Mouse (Mus musculus): ENCODE data around the gene Cbx3. TPM values are rescaled to one million over a fixed set of nuclear protein-coding genes. Genes with fewer than 3 reads are reported as not detected.

Cbx3 gene
- polyA plus RNA-seq, 1 experiment = 9.7 TPM

DNA sequence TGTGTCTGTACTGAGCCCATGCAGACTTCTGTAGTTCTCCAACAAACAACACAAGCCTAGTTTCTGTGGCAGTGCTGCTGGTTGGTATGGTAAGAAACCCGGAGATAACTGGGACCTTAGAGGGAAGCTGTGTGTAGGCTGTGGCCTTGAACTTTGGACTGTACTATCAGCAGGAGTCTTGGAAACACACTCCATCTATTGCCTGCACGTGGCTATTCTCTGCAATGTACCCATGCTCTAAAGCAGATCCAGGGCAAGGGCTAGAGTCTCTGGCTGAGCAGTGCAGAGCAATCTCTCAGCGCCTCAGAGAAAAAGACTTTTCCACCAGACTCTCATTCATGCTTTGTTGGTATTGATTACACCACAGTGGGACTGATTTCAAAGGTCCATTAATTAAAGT is 43.6 kb downstream of the Cbx3 start:
- no peak for DNase-seq
- 77% methylated on average over 3 of the region's 3 CpGs for WGBS
- TF ChIP-seq POLR2A (IDR thresholded peaks at IDR 0.05; ENCODE audit: borderline replicate concordance, extremely low read depth, low read depth, low read length) = no peak
- Histone ChIP-seq H3K4me3 (replicated peaks; ENCODE audit: extremely low read depth, low read depth, low read length) (no peak overlapping the region), H3K4me1 (ENCODE audit: control insufficient read depth, insufficient read depth, low read length) (no peaks in the 10 kb centered on the region)

DNA sequence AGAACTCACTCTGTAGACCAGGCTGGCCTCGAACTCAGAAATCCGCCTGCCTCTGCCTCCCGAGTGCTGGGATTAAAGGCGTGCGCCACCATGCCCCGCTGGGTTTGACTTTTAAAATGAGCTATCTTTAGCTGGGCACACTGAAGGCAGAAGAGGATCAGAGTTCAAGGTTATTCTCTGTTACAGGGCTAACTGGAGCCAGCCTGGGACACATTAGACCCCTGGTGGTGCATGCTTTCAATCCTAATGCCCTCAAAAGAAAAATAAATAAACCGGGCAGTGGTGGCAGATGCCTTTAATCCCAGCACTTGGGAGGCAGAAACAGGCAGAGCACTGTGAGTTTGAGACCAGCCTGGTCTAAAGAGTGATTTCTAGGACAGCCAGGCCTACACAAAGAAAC is 44.7 kb downstream of the Cbx3 start:
- 92% methylated on average over 7 of the region's 7 CpGs for WGBS
- no peak for DNase-seq
- Histone ChIP-seq H3K4me3 (replicated peaks; ENCODE audit: extremely low read depth, low read depth, low read length) (no peak overlapping the region), H3K4me1 (ENCODE audit: control insufficient read depth, insufficient read depth, low read length) (no peaks in the 10 kb centered on the region)
- TF ChIP-seq CTCF (IDR thresholded peaks at IDR 0.05; ENCODE audit: insufficient read depth, low read length) (no peak), POLR2A (IDR thresholded peaks at IDR 0.05; ENCODE audit: borderline replicate concordance, extremely low read depth, low read depth, low read length) (no peak)

DNA sequence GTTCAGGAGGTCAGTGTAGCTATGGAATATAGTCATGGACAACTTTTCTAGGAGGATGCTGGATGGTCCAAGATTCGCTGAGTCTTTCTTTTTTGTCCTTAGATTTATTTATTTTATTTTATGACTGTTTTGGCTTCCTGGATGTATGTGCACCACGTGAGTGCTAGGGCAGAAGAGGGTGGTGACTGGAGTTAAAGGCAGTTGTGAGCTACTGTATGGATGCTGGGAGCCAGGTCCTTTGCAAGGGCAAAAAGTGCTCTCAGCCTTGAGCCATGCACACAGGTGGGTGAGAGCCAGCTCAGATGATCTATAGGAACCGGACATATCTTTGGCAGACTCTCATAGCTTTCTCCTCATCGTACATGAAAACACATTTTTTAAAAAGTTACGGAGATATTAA is 53.1 kb downstream of the Cbx3 start:
- TF ChIP-seq POLR2A (IDR thresholded peaks at IDR 0.05; ENCODE audit: borderline replicate concordance, extremely low read depth, low read depth, low read length) (no peak), CTCF (IDR thresholded peaks at IDR 0.05; ENCODE audit: insufficient read depth, low read length) (no peak)
- WGBS = 18% methylated on average over 5 of the region's 5 CpGs
- Histone ChIP-seq H3K4me1 (ENCODE audit: control insufficient read depth, insufficient read depth, low read length) (peaks cover 3% of the 10 kb centered on the region; the same call in 1 of the 2 replicates), H3K4me3 (replicated peaks; ENCODE audit: extremely low read depth, low read depth, low read length) (peak overlapping the region; percentile 37)
- no peak for DNase-seq

DNA sequence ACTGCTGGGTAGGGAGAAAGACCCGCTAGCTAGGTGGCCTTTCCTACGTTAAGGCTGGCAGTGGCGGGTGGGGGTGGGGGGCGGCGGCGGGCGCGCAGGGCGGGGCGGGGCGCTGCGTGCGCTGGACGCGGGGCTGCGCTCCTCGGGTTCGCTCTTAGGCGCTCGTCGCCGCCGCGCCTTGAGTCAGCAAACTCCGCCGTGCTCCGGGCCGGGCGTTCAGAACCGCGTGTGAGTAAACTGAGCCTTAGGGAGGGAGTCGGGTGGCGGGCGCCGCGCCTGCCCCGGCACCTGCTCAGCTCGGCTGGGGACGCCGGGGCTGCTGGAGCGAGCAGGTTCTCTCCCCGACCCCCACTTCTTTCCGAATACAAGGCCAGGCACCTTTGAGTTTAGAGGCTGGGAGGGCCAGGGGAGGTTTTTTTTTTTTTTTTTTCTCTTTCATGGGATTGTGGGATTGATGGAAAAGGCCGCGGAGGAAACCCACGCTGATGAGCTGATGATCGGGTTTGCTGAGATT is 53.7 kb downstream of the Cbx3 start, which contains the start of gene Snx10:
Gene Snx10, plus strand, starts transcription at position 95 of the 514 bp plus-strand sequence.
- under 1% methylated on average over 47 of the region's 47 CpGs for WGBS
- no peak for TF ChIP-seq CTCF (IDR thresholded peaks at IDR 0.05; ENCODE audit: insufficient read depth, low read length)
- TF ChIP-seq POLR2A (IDR thresholded peaks at IDR 0.05; ENCODE audit: borderline replicate concordance, extremely low read depth, low read depth, low read length) = no peak
- peak; percentile 25 for DNase-seq
- peak within 1 kb of the TSS; percentile 77 for H3K4me3 ChIP-seq (replicated peaks; ENCODE audit: extremely low read depth, low read depth, low read length)
- peaks cover 3% of the 10 kb centered on the region; the same call in 1 of the 2 replicates for H3K4me1 ChIP-seq (ENCODE audit: control insufficient read depth, insufficient read depth, low read length)

DNA sequence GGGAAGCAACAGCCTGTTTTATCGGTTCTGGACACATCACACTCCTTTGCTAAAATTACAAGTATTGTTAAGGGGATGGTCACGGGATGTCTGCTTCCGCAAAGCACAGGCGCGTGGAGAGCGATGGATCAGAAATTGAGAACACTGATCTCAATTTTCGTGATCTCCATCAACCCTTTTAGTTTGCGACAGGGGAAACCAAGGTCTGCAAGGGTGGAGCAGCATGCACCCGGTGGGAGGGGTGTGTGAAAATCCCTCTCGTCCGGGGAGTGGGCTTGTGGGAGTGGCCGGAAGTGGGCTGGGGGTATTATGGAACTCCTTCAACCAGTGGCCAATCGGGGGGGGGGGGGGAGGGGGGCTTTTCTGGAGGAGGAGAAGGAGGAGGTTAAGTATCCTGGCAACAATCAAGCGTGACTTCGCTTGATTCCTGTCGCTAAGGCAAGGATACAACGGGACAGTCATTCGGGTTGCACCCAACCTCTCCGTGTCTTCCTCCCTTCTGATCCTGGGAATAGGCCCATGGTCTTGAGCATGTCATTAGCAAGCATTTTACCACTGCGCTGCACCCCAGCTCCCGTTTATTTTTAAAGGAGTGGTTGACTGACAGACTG is 54.3 kb downstream of the Cbx3 start:
- peak; percentile 26 for DNase-seq
- 2% methylated on average over 20 of the region's 21 CpGs for WGBS
- peaks cover 3% of the 10 kb centered on the region; the same call in 1 of the 2 replicates for H3K4me1 ChIP-seq (ENCODE audit: control insufficient read depth, insufficient read depth, low read length)
- peak overlapping the region; percentile 77 for H3K4me3 ChIP-seq (replicated peaks; ENCODE audit: extremely low read depth, low read depth, low read length)
- TF ChIP-seq CTCF (IDR thresholded peaks at IDR 0.05; ENCODE audit: insufficient read depth, low read length) (no peak), POLR2A (IDR thresholded peaks at IDR 0.05; ENCODE audit: borderline replicate concordance, extremely low read depth, low read depth, low read length) (no peak)

DNA sequence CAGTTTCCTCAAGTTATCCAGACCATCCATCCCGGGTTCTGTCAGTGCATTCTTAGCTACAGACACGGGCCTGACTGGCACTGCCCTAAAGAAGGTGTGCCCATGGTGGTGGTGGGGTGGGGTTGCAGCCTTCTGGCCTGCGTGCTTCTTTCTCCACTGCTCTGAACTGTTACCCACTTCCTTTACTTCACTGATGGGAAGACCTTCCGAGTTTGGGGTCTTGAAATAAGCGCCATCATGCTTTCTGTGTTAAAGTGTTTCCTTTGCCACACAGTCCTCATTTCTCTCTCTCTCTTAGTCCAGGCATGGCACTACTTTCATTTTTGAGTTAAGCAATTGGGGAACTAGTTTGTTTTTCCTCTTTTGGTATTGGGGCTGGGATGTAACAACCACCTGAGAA is 54.8 kb downstream of the Cbx3 start:
- Histone ChIP-seq H3K4me1 (ENCODE audit: control insufficient read depth, insufficient read depth, low read length) (peaks cover 3% of the 10 kb centered on the region; the same call in 1 of the 2 replicates), H3K4me3 (replicated peaks; ENCODE audit: extremely low read depth, low read depth, low read length) (peak overlapping the region; percentile 24)
- 36% methylated on average over 5 of the region's 5 CpGs for WGBS
- DNase-seq = no peak
- TF ChIP-seq CTCF (IDR thresholded peaks at IDR 0.05; ENCODE audit: insufficient read depth, low read length) (no peak), POLR2A (IDR thresholded peaks at IDR 0.05; ENCODE audit: borderline replicate concordance, extremely low read depth, low read depth, low read length) (no peak)

DNA sequence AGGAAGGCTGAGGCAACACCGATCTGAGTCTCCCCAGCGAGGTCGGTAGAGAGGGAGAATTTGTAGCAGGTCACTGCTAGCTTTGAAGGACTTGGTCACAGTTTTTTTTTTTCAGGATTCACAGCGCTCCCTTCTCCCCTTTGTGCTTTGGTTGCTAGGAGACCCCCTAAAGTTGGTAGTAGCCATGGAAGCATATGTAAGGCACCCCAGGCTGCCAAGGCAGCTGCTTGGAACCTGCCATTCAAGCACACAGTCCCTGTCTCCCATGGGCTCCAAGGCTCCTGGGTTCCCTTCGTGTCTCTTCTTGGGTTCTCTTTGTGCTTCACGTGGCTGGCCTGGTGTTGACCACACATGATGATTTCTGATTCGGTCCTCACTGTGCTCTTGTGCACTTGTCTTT is 59.3 kb downstream of the Cbx3 start:
- no peak overlapping the region for H3K4me3 ChIP-seq (replicated peaks; ENCODE audit: extremely low read depth, low read depth, low read length)
- H3K4me1 ChIP-seq (ENCODE audit: control insufficient read depth, insufficient read depth, low read length) = peaks cover 3% of the 10 kb centered on the region; the same call in 1 of the 2 replicates
- TF ChIP-seq POLR2A (IDR thresholded peaks at IDR 0.05; ENCODE audit: borderline replicate concordance, extremely low read depth, low read depth, low read length) (no peak), CTCF (IDR thresholded peaks at IDR 0.05; ENCODE audit: insufficient read depth, low read length) (no peak)
- no peak for DNase-seq
- WGBS = 81% methylated on average over 7 of the region's 7 CpGs

Other genes with a start within 250 kb of the Cbx3 start
- gene Nfe2l3, start 37.7 kb upstream of the Cbx3 start, polyA plus RNA-seq (2012; rRNA removed) = 3.0 and 3.5 TPM in 2 replicates
- gene Hnrnpa2b1, start 466 bp upstream of the Cbx3 start, polyA plus RNA-seq (2012; rRNA removed) = 45.4 and 73.2 TPM in 2 replicates
- gene Snx10, start 53.5 kb downstream of the Cbx3 start, polyA plus RNA-seq (2012; rRNA removed) = 2.6 and 4.0 TPM in 2 replicates